Mouse (Mus musculus) limb, embryonic 14.5 days (tissue): ENCODE measurements around the gene Setd6. TPM values are rescaled to one million over a fixed set of nuclear protein-coding genes. Genes with fewer than 3 reads are reported as not detected.

Source experiments
- ATAC-seq: fragments of 200-750 bp; cut with Nextera tagmentation; 2 replicates; pipeline ENCODE4 v1.8.0; 2017; ENCODE audit warnings: low read depth, moderate number of reproducible peaks, moderate TSS enrichment; ENCODE audit not compliant: low FRiP score
- DNase-seq: peaks from one replicate; pipeline ENCODE4 v3.0.0-alpha.2; 2015; ENCODE audit warnings: low spot score
- H3K27ac ChIP-seq: fragments of 300-500 bp; sonication (generic); replicated peaks from 2 replicates; pipeline ENCODE4 v1.5.1; 2014; ENCODE audit warnings: low read depth, mild to moderate bottlenecking, low read length, moderate library complexity, mixed read lengths
- H3K27me3 ChIP-seq: fragments of 300-500 bp; sonication (generic); 2 replicates; pipeline ENCODE4 v1.6.1; 2014; ENCODE audit warnings: low read length, mixed read lengths; ENCODE audit not compliant: control insufficient read depth, insufficient read depth
- H3K36me3 ChIP-seq: fragments of 300-500 bp; sonication (generic); 2 replicates; pipeline ENCODE4 v1.6.1; 2014; ENCODE audit warnings: mild to moderate bottlenecking, low read length, moderate library complexity, mixed read lengths; ENCODE audit not compliant: control insufficient read depth, insufficient read depth
- H3K4me1 ChIP-seq: fragments of 300-500 bp; sonication (generic); 2 replicates; pipeline ENCODE4 v1.6.1; 2014; ENCODE audit warnings: antibody characterized with exemption, low read length, mixed read lengths; ENCODE audit not compliant: control insufficient read depth, insufficient read depth
- H3K4me2 ChIP-seq: fragments of 300-500 bp; sonication (generic); replicated peaks from 2 replicates; pipeline ENCODE4 v1.6.1; 2014; ENCODE audit warnings: low read depth, mild to moderate bottlenecking, low read length, moderate library complexity; ENCODE audit not compliant: severe bottlenecking
- H3K4me3 ChIP-seq: fragments of 300-500 bp; sonication (generic); replicated peaks from 2 replicates; pipeline ENCODE4 v1.5.1; 2014; ENCODE audit warnings: low read length
- H3K9ac ChIP-seq: fragments of 300-500 bp; sonication (generic); 2 replicates; pipeline ENCODE4 v1.6.1; 2014; ENCODE audit warnings: mild to moderate bottlenecking, low read depth, low read length, moderate library complexity; ENCODE audit not compliant: severe bottlenecking
- H3K9me3 ChIP-seq: fragments of 300-500 bp; sonication (generic); 2 replicates; pipeline ENCODE4 v1.6.1; 2016; ENCODE audit warnings: low read length; ENCODE audit not compliant: control insufficient read depth
- POLR2A ChIP-seq: fragments of 200-500 bp; IDR thresholded peaks from 2 replicates; pipeline ENCODE4 v1.8.0; 2012; ENCODE audit warnings: inconsistent platforms, mild to moderate bottlenecking, moderate library complexity, borderline replicate concordance; ENCODE audit not compliant: insufficient read depth, insufficient read length; ENCODE audit errors: extremely low read depth
- WGBS: fragments of 180-500 bp; shearing (Covaris S2); extraction: QIAGEN DNeasy Blood & Tissue Kit; methylation state at CpG from one replicate; pipeline ENCODE4 v1.1.7; 2014; 5-methylcytosine and 5-hydroxymethylcytosine counted together
- microRNA-seq: library from miRNA; unstranded; fragments of <30 nt; microRNA quantifications from one replicate; pipeline ENCODE4, GENCODE M21; 2016
- polyA plus RNA-seq, 2 experiments: library from polyadenylated mRNA; depleted of rRNA in 1 of 2; stranded (reverse) in 1 of 2; unstranded in 1 of 2; fragments of >200 nt; fragmentation: Nextera tagmentation in 1 of 2; extraction: Ambion mirVana in 1 of 2; gene quantifications; 2 replicates each; pipeline versions ENCODE4 v1.2.1 to v1.2.3; 2012 to 2014

Setd6 gene
- polyA plus RNA-seq, 2 experiments = 14.7 to 21.5 TPM

GRCm38 (mm10) chr8:95751924-95752323 is 36.2 kb downstream of the Setd6 start:
- Histone ChIP-seq H3K9me3 (no peaks in the 10 kb centered on the region), H3K27me3 (no peaks in the 10 kb centered on the region), H3K27ac (no peak overlapping the region), H3K9ac (no peak overlapping the region), H3K4me2 (no peak overlapping the region), H3K36me3 (peaks cover 84% of the 10 kb centered on the region), H3K4me1 (no peaks in the 10 kb centered on the region), H3K4me3 (no peak overlapping the region)
- no peak for TF ChIP-seq POLR2A
- DNase-seq = no peak
- 92% methylated on average over 1 of the region's 1 CpGs for WGBS
- no peak for ATAC-seq

GRCm38 (mm10) chr8:95760323-95760722 is 44.6 kb downstream of the Setd6 start:
- no peak for TF ChIP-seq POLR2A
- 92% methylated on average over 6 of the region's 6 CpGs for WGBS
- no peak overlapping the region for H3K4me3 ChIP-seq
- DNase-seq (no peak), ATAC-seq (no peak)
- H3K27me3 ChIP-seq = no peaks in the 10 kb centered on the region
- H3K4me1 ChIP-seq = no peaks in the 10 kb centered on the region
- H3K9me3 ChIP-seq = no peaks in the 10 kb centered on the region
- H3K4me2 ChIP-seq = no peak overlapping the region
- no peak overlapping the region for H3K27ac ChIP-seq
- no peak overlapping the region for H3K9ac ChIP-seq
- H3K36me3 ChIP-seq = peaks cover 88% of the 10 kb centered on the region

DNA sequence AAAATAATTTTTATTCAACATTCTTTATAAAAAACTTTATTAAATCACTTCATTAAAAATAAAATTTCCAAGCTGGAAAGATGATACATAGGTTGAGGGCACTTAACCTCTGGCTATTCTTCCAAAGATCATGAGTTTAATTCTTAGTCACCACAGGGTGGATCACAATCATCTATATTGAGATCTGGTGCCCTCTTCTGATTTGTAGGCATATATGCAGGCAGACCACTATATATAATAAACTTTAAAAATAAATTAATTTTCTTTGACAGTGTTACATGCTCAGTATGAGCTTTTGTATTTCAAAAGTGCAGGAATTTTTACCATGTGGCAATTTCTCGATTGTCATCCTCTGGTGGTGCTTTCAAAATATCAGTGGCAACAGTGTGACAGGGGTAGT is 48.5 kb downstream of the Setd6 start:
- no peaks in the 10 kb centered on the region for H3K27me3 ChIP-seq
- H3K9ac ChIP-seq = no peak overlapping the region
- no peak for TF ChIP-seq POLR2A
- 92% methylated on average over 1 of the region's 1 CpGs for whole genome bisulfite sequencing
- ATAC-seq (no peak), DNase-seq (no peak)
- H3K4me1 ChIP-seq = no peaks in the 10 kb centered on the region
- H3K27ac ChIP-seq = no peak overlapping the region
- peaks cover 90% of the 10 kb centered on the region for H3K36me3 ChIP-seq
- H3K4me3 ChIP-seq = no peak overlapping the region
- no peak overlapping the region for H3K4me2 ChIP-seq
- no peaks in the 10 kb centered on the region for H3K9me3 ChIP-seq

Small RNAs within 50 kb of the gene (microRNA-seq; reads per million reads assigned to microRNA genes)
- gene Mir7073 = 0.92 reads per million

Other genes with a start within 250 kb of the Setd6 start
- gene Csnk2a2, start 225.8 kb upstream of the Setd6 start, polyA plus RNA-seq (2012; rRNA removed) = 53.6 and 57.4 TPM in 2 replicates
- gene Csnk2a2, start 225.8 kb upstream of the Setd6 start, polyA plus RNA-seq (2014; fragmentation: Nextera tagmentation; extraction: Ambion mirVana) = 22.5 and 22.6 TPM in 2 replicates
- gene Ccdc113, start 181.8 kb upstream of the Setd6 start, polyA plus RNA-seq (2012; rRNA removed) = 0.12 and 0.24 TPM in 2 replicates
- gene Ccdc113, start 181.8 kb upstream of the Setd6 start, polyA plus RNA-seq (2014; fragmentation: Nextera tagmentation; extraction: Ambion mirVana) = 0.25 and 0.48 TPM in 2 replicates
- not detected in 2 replicates for gene Prss54, start 139.5 kb upstream of the Setd6 start, polyA plus RNA-seq (2012; rRNA removed)
- not detected in 2 replicates for gene Prss54, start 139.5 kb upstream of the Setd6 start, polyA plus RNA-seq (2014; fragmentation: Nextera tagmentation; extraction: Ambion mirVana)
- 8.9 and 11.1 TPM in 2 replicates for gene Gins3, start 82.4 kb upstream of the Setd6 start, polyA plus RNA-seq (2012; rRNA removed)
- gene Gins3, start 82.4 kb upstream of the Setd6 start, polyA plus RNA-seq (2014; fragmentation: Nextera tagmentation; extraction: Ambion mirVana) = 19.1 and 21.7 TPM in 2 replicates
- 35.3 and 36.0 TPM in 2 replicates for gene Ndrg4, start 38.9 kb upstream of the Setd6 start, polyA plus RNA-seq (2012; rRNA removed)
- gene Ndrg4, start 38.9 kb upstream of the Setd6 start, polyA plus RNA-seq (2014; fragmentation: Nextera tagmentation; extraction: Ambion mirVana) = 20.2 and 22.3 TPM in 2 replicates
- 110 and 144 TPM in 2 replicates for gene Cnot1, start 91.6 kb downstream of the Setd6 start, polyA plus RNA-seq (2012; rRNA removed)
- 84.1 and 95.3 TPM in 2 replicates for gene Cnot1, start 91.6 kb downstream of the Setd6 start, polyA plus RNA-seq (2014; fragmentation: Nextera tagmentation; extraction: Ambion mirVana)
- gene Sap18b, start 109.5 kb downstream of the Setd6 start, polyA plus RNA-seq (2012; rRNA removed) = 90.9 and 138 TPM in 2 replicates
- 327 and 341 TPM in 2 replicates for gene Sap18b, start 109.5 kb downstream of the Setd6 start, polyA plus RNA-seq (2014; fragmentation: Nextera tagmentation; extraction: Ambion mirVana)
- gene Slc38a7, start 137.7 kb downstream of the Setd6 start, polyA plus RNA-seq (2012; rRNA removed) = 16.8 and 24.6 TPM in 2 replicates
- 16.1 and 16.3 TPM in 2 replicates for gene Slc38a7, start 137.7 kb downstream of the Setd6 start, polyA plus RNA-seq (2014; fragmentation: Nextera tagmentation; extraction: Ambion mirVana)
- gene Got2, start 172.7 kb downstream of the Setd6 start, polyA plus RNA-seq (2012; rRNA removed) = 96.4 and 101 TPM in 2 replicates
- gene Got2, start 172.7 kb downstream of the Setd6 start, polyA plus RNA-seq (2014; fragmentation: Nextera tagmentation; extraction: Ambion mirVana) = 60.0 and 60.2 TPM in 2 replicates